Comparison of ENCODE assay signal across 36 mouse cellular contexts in genomic region chr7:131133181-131133580, GRCm38 (mm10). TPM values are rescaled to one million over a fixed set of nuclear protein-coding genes. Genes with fewer than 3 reads are reported as not detected.
DNase-seq lines count a peak whose midpoint lies in the region; ATAC-seq lines count a peak whose summit lies in the region.
"Had no signal": no experiment of that assay in that cellular context is flagged by ENCODE, and none has a peak within 500 bp of the region (broad histone marks: within the 10 kb centered on the region; RNA-seq: fewer than 3 reads in every experiment).

No protein-coding gene starts in this region.

- no peak overlapping the region for H3K9ac ChIP-seq in hindbrain, embryonic 16.5 days (ENCODE audit: low read depth, low read length)
- no peak overlapping the region for H3K9ac ChIP-seq in hindbrain, embryonic 14.5 days
- no peak overlapping the region for H3K9ac ChIP-seq in midbrain, embryonic 14.5 days (replicated peaks; ENCODE audit: low read length)
- no peak overlapping the region for H3K9ac ChIP-seq in midbrain, embryonic 11.5 days (ENCODE audit: low read length)
- H3K9ac ChIP-seq: embryonic facial prominence, embryonic 12.5 days; embryonic facial prominence, embryonic 15.5 days; forebrain, postnatal 0 days; hindbrain, embryonic 12.5 days had no signal

- 67% methylated on average over 3 of the region's 3 CpGs for WGBS in hindbrain, embryonic 16.5 days
- 68% methylated on average over 3 of the region's 3 CpGs for whole genome bisulfite sequencing in hindbrain, embryonic 14.5 days
- WGBS in midbrain, embryonic 14.5 days, result 74% methylated on average over 3 of the region's 3 CpGs
- WGBS in midbrain, embryonic 11.5 days, result 83% methylated on average over 3 of the region's 3 CpGs

- no peak overlapping the region for H3K4me3 ChIP-seq in hindbrain, embryonic 16.5 days (ENCODE audit: low read length)
- H3K4me3 ChIP-seq in hindbrain, embryonic 14.5 days (replicated peaks; ENCODE audit: low read length), result no peak overlapping the region
- no peak overlapping the region for H3K4me3 ChIP-seq in midbrain, embryonic 14.5 days (replicated peaks; ENCODE audit: low read depth, low read length)
- H3K4me3 ChIP-seq in midbrain, embryonic 11.5 days (ENCODE audit: low read depth, low read length), result no peak overlapping the region
- H3K4me3 ChIP-seq: embryonic facial prominence, embryonic 12.5 days; embryonic facial prominence, embryonic 15.5 days; gastrocnemius, adult 2 months; hindbrain, embryonic 12.5 days had no signal

- no peak overlapping the region for H3K27ac ChIP-seq in hindbrain, embryonic 16.5 days (ENCODE audit: low read depth, low read length)
- no peak overlapping the region for H3K27ac ChIP-seq in hindbrain, embryonic 14.5 days
- no peak overlapping the region for H3K27ac ChIP-seq in midbrain, embryonic 14.5 days (replicated peaks; ENCODE audit: low read depth, low read length)
- no peak overlapping the region for H3K27ac ChIP-seq in midbrain, embryonic 11.5 days (ENCODE audit: low read depth, low read length)
- H3K27ac ChIP-seq: embryonic facial prominence, embryonic 12.5 days; embryonic facial prominence, embryonic 15.5 days; gastrocnemius, adult 2 months; hindbrain, embryonic 12.5 days had no signal

- no peaks in the 10 kb centered on the region for H3K36me3 ChIP-seq in hindbrain, embryonic 16.5 days (ENCODE audit: control insufficient read depth, insufficient read depth, low read length)
- no peaks in the 10 kb centered on the region for H3K36me3 ChIP-seq in hindbrain, embryonic 14.5 days (replicated peaks; ENCODE audit: control insufficient read depth, insufficient read depth)
- H3K36me3 ChIP-seq in midbrain, embryonic 14.5 days (ENCODE audit: control insufficient read depth, insufficient read depth, low read length), result no peaks in the 10 kb centered on the region
- H3K36me3 ChIP-seq in midbrain, embryonic 11.5 days (ENCODE audit: control insufficient read depth, insufficient read depth, low read length), result no peaks in the 10 kb centered on the region
- H3K36me3 ChIP-seq: embryonic facial prominence, embryonic 12.5 days; embryonic facial prominence, embryonic 15.5 days; hindbrain, embryonic 12.5 days had no signal

- H3K4me1 ChIP-seq in hindbrain, embryonic 16.5 days (ENCODE audit: control insufficient read depth, insufficient read depth, low read depth, low read length), result no peaks in the 10 kb centered on the region
- H3K4me1 ChIP-seq in hindbrain, embryonic 14.5 days (replicated peaks; ENCODE audit: control insufficient read depth, insufficient read depth, low read length), result no peaks in the 10 kb centered on the region
- H3K4me1 ChIP-seq in midbrain, embryonic 14.5 days (ENCODE audit: control insufficient read depth, insufficient read depth, low read length), result no peaks in the 10 kb centered on the region
- no peaks in the 10 kb centered on the region for H3K4me1 ChIP-seq in midbrain, embryonic 11.5 days (ENCODE audit: control insufficient read depth, insufficient read depth, low read length)
- H3K4me1 ChIP-seq: embryonic facial prominence, embryonic 12.5 days; embryonic facial prominence, embryonic 15.5 days; hindbrain, embryonic 12.5 days had no signal

- no peaks in the 10 kb centered on the region for H3K9me3 ChIP-seq in hindbrain, embryonic 16.5 days (ENCODE audit: control insufficient read depth, low read length)
- no peaks in the 10 kb centered on the region for H3K9me3 ChIP-seq in hindbrain, embryonic 14.5 days (ENCODE audit: control insufficient read depth, low read length)
- no peaks in the 10 kb centered on the region for H3K9me3 ChIP-seq in midbrain, embryonic 14.5 days (ENCODE audit: control insufficient read depth, low read length)
- no peaks in the 10 kb centered on the region for H3K9me3 ChIP-seq in midbrain, embryonic 11.5 days (ENCODE audit: control insufficient read depth, low read length)
- H3K9me3 ChIP-seq: embryonic facial prominence, embryonic 12.5 days; embryonic facial prominence, embryonic 15.5 days; hindbrain, embryonic 12.5 days had no signal

- H3K27me3 ChIP-seq in hindbrain, embryonic 16.5 days (replicated peaks; ENCODE audit: control insufficient read depth, insufficient read depth, low read length), result no peaks in the 10 kb centered on the region
- H3K27me3 ChIP-seq in hindbrain, embryonic 14.5 days (ENCODE audit: control insufficient read depth, insufficient read depth, low read length), result no peaks in the 10 kb centered on the region
- H3K27me3 ChIP-seq in midbrain, embryonic 14.5 days (ENCODE audit: control insufficient read depth, insufficient read depth, low read length), result no peaks in the 10 kb centered on the region
- H3K27me3 ChIP-seq in midbrain, embryonic 11.5 days (ENCODE audit: control insufficient read depth, insufficient read depth, low read length), result no peaks in the 10 kb centered on the region
- H3K27me3 ChIP-seq: embryonic facial prominence, embryonic 12.5 days; embryonic facial prominence, embryonic 15.5 days; hindbrain, embryonic 12.5 days; Patski had no signal

- no peak for DNase-seq in hindbrain, embryonic 14.5 days (ENCODE audit: low spot score)
- DNase-seq in midbrain, embryonic 14.5 days, result peak; percentile 10
- DNase-seq in midbrain, embryonic 11.5 days (ENCODE audit: low spot score, missing footprints), result no peak
- DNase-seq in 3134 (ENCODE audit: extremely low read depth, insufficient read length, low spot score), result peak; percentile 16
- peak; percentile 2 for DNase-seq in NIH3T3 (ENCODE audit: low read depth)
- no peak for DNase-seq in layer of hippocampus, postnatal 14 days (ENCODE audit: low spot score in 2 of 2)
- no peak for DNase-seq in left cerebral cortex, adult 11 months (ENCODE audit: low spot score)
- DNase-seq: adrenal gland, postnatal 10 days; adrenal gland, postnatal 36 days; cerebellum, adult 11 months; cerebellum, adult 2 months; cerebellum, adult 9-11 months; cerebellum, postnatal 25 days; forebrain, postnatal 0 days; gastrocnemius, adult 2 months; gastrocnemius, postnatal 14 days had no signal

- ATAC-seq in hindbrain, embryonic 16.5 days, result peak; percentile 37; the same call in 1 of the 2 replicates
- ATAC-seq in hindbrain, embryonic 14.5 days (ENCODE audit: low FRiP score), result no peak
- ATAC-seq in midbrain, embryonic 14.5 days (ENCODE audit: low FRiP score, low TSS enrichment), result no peak
- no peak for ATAC-seq in midbrain, embryonic 11.5 days (ENCODE audit: low FRiP score)
- ATAC-seq: CD4-positive, CD25-positive, alpha-beta regulatory T cell, adult 4 months; forebrain, embryonic 14.5 days; forebrain, postnatal 0 days; Patski had no signal

- H3K4me2 ChIP-seq in hindbrain, embryonic 16.5 days (ENCODE audit: low read length), result no peak overlapping the region
- H3K4me2 ChIP-seq in hindbrain, embryonic 14.5 days (replicated peaks), result no peak overlapping the region
- no peak overlapping the region for H3K4me2 ChIP-seq in midbrain, embryonic 14.5 days (ENCODE audit: low read length)
- H3K4me2 ChIP-seq in midbrain, embryonic 11.5 days, result no peak overlapping the region
- H3K4me2 ChIP-seq: embryonic facial prominence, embryonic 12.5 days; embryonic facial prominence, embryonic 15.5 days; heart, embryonic 11.5 days; hindbrain, embryonic 12.5 days had no signal

RNA-seq across cellular contexts. Expression of gene 4933402N03Rik, which starts 12.9 kb away (rescaled TPM):
- not detected in 2 replicates for polyA plus RNA-seq in hindbrain, embryonic 16.5 days (2015; fragmentation: Nextera tagmentation; extraction: Ambion mirVana)
- not detected in 2 replicates for polyA plus RNA-seq in hindbrain, embryonic 14.5 days (2014; fragmentation: Nextera tagmentation; extraction: Ambion mirVana)
- not detected in 2 replicates for polyA plus RNA-seq in midbrain, embryonic 14.5 days (2014; fragmentation: Nextera tagmentation; extraction: Ambion mirVana)
- not detected in 2 replicates for polyA plus RNA-seq in midbrain, embryonic 11.5 days (2014; fragmentation: Nextera tagmentation; extraction: Ambion mirVana)
- not detected for total RNA-seq in layer of hippocampus, postnatal 14 days (2021)
- total RNA-seq: adrenal gland, adult 18-20 months; adrenal gland, postnatal 10 days; adrenal gland, postnatal 36 days; common myeloid progenitor, adult 5-6 weeks; forebrain, postnatal 0 days; gastrocnemius, adult 2 months; gastrocnemius, postnatal 14 days; gastrocnemius, postnatal 4 days; heart, adult 8-10 months; heart, postnatal 25 days; hematopoietic stem cell, adult 5-6 weeks; MEL had no signal
- polyA plus RNA-seq: C2C12; CD4-positive, CD25-positive, alpha-beta regulatory T cell, adult 4 months; cerebellum, adult 2 months; embryonic facial prominence, embryonic 12.5 days; embryonic facial prominence, embryonic 15.5 days; forebrain, embryonic 11.5 days; forebrain, embryonic 14.5 days; forebrain, postnatal 0 days; frontal cortex, adult 2 months; heart, embryonic 11.5 days; heart, embryonic 14.5 days; heart, postnatal 0 days; hindbrain, embryonic 12.5 days; Patski had no signal

RNA-seq across cellular contexts. Expression of gene 5430419D17Rik, which starts 41.0 kb away (rescaled TPM):
- polyA plus RNA-seq in hindbrain, embryonic 16.5 days (2015; fragmentation: Nextera tagmentation; extraction: Ambion mirVana), result 0.03 TPM in 1 of 2 replicates, not detected in the other
- polyA plus RNA-seq in hindbrain, embryonic 14.5 days (2014; fragmentation: Nextera tagmentation; extraction: Ambion mirVana), result 0.03 TPM in 1 of 2 replicates, not detected in the other
- not detected in 2 replicates for polyA plus RNA-seq in midbrain, embryonic 14.5 days (2014; fragmentation: Nextera tagmentation; extraction: Ambion mirVana)
- not detected in 2 replicates for polyA plus RNA-seq in midbrain, embryonic 11.5 days (2014; fragmentation: Nextera tagmentation; extraction: Ambion mirVana)
- total RNA-seq in layer of hippocampus, postnatal 14 days (2021), result not detected
- total RNA-seq: adrenal gland, adult 18-20 months; adrenal gland, postnatal 10 days; adrenal gland, postnatal 36 days; common myeloid progenitor, adult 5-6 weeks; gastrocnemius, adult 2 months; gastrocnemius, postnatal 14 days; gastrocnemius, postnatal 4 days; hematopoietic stem cell, adult 5-6 weeks; MEL had no signal
- polyA plus RNA-seq: CD4-positive, CD25-positive, alpha-beta regulatory T cell, adult 4 months; embryonic facial prominence, embryonic 12.5 days; embryonic facial prominence, embryonic 15.5 days; forebrain, embryonic 11.5 days; forebrain, embryonic 14.5 days; hindbrain, embryonic 12.5 days had no signal

Comparison
In these comparisons a context has a peak if more than half of its experiments do, and no peak if none do; other contexts are left out.
1. DNase-seq: peak in midbrain, embryonic 14.5 days (single experiment), 3134 (single experiment) and NIH3T3 (single experiment); none in hindbrain, embryonic 14.5 days (single experiment), midbrain, embryonic 11.5 days (single experiment), layer of hippocampus, postnatal 14 days (0 of 2) and left cerebral cortex, adult 11 months (single experiment).